Mouse (Mus musculus) C2C12 (cell line): Measurements from ENCODE around the gene Prr12.

Source experiments
- CEBPB ChIP-seq: IDR thresholded peaks from one replicate; pipeline ENCODE4 v1.6.1; 2011; ENCODE audit warnings: low read depth, mild to moderate bottlenecking, control low read depth, moderate library complexity
- CTCF ChIP-seq: IDR thresholded peaks from one replicate; pipeline ENCODE4 v1.5.1; 2011; ENCODE audit not compliant: control insufficient read depth, insufficient read depth, insufficient read length
- FOSL1 ChIP-seq: IDR thresholded peaks from one replicate; pipeline ENCODE4 v1.8.0; 2011; ENCODE audit warnings: mild to moderate bottlenecking, low read length; ENCODE audit not compliant: poor library complexity, insufficient read depth, severe bottlenecking
- MYOG ChIP-seq: IDR thresholded peaks from one replicate; pipeline ENCODE4 v1.6.1; 2011; ENCODE audit not compliant: control insufficient read depth, insufficient read length; ENCODE audit errors: extremely low read depth
- USF1 ChIP-seq: IDR thresholded peaks from one replicate; pipeline ENCODE4 v1.6.1; 2011; ENCODE audit warnings: low read depth, mild to moderate bottlenecking, control low read depth, moderate library complexity

DNA sequence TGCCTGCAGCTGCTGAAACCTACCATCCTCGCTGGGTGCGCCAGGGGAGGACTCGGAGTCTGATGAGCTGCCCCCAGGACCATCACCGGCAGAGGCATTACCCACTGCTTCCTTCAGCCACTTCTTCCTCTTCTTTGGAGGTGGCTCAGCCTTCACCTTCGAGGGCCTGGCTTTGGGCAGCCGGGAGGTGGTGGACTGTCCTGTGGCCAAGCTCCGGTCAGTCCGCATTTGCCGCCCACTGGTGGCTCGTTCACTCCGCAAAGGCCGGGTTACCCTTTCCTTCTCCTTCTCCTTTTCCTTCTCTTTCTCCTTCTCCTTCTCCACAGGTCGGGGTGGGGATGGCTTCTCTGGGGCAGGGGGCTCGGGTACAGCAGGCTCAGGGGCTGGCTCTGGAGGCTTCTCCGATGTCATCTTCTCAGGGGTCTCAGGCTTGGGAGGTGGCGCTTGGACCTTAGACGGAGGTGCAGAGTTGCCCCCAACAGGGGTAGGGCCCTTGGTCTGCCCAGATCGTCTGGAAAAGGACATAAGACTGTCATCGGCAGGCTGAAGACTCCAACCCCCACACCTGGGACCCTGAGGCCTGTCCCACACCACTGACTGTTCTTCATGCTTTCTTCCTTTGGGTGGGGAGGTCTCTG lies 18.8 kb downstream of the Prr12 start:
- TF ChIP-seq CTCF (no peak), CEBPB (no peak), USF1 (no peak), MYOG (no peak), FOSL1 (no peak)
